Mouse (Mus musculus) retina, postnatal 1 day (tissue): ENCODE data around the gene S100a10.

Experiments used
- DNase-seq: peaks from one replicate; pipeline ENCODE4 v3.0.0-alpha.2; 2012

The S100a10 gene

DNA sequence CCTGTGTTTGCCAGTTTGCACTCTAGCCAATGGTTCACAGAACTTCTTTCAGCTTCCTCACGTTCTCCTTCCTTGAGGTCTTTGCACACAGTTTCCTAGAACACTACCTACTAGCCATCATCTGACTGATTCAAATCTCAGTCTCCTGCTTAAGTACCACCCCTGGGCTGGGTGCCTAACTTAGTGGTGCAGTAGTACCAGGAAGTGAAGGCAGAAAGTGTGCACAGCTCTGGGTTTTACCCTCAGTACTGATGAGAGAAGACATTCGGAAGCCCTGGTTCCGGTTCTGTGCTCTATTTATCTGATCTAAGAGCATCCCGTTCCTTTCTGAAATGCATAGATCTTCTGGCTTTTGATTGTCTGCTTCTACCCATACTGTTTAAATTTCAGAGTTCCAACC, 26.8 kb downstream of the S100a10 start:
- no peak for DNase-seq

DNA sequence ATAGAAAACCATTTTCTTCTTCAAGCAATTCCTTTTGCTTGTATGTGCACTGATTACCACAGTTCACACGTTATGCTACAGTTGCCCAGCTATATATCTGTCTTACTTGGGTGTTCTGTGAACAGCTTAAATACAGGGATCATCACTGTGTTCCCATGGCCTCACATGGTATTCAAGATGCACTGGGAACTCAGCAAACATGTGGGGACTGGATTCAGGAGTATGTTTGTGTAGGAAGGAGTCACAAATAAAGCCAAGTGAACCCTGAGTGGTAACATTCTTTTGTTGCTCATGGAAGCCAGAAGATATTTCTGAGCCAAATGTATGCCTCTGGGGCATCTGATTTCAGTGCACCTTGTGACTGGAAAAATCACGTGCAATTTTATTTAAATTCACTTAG, 28.2 kb downstream of the S100a10 start:
- no peak for DNase-seq

DNA sequence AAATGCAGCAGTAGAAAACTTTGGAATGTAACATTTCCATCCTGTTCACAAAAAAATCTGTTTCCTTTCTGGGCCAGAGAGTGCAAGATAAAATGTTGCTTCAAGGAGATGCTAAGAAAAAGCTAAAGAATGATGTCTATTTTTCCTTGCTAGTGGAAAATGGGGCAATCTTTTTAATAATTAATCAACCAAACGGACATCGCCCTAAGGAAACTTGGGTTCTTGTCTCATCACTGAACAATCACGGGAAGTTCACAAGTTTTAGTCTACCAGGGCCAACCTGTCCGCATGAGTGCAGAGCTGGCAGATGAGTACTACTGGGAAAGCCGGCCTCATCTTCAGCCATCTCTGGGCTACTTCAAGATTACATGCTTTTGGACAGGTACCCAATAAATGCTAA, 34.7 kb downstream of the S100a10 start:
- DNase-seq = no peak

DNA sequence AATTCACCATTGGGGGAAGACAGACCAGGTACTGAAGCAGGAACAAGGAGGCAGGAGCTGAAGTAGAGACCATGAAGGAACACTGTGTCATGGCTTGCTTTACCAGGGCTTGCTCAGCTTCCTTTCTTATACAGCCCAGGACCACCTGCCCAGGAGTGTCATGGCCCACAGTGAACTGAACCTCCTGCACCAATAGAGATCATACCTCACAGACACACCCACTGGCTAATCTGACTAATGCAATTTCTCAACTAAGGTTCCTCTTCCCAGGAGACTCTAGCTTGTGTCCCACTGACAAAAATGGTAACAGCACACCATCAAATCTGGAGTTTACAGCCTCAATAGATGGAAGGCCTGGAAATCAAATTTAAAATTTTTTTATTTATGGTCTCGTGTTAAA, 35.4 kb downstream of the S100a10 start:
- DNase-seq = no peak

DNA sequence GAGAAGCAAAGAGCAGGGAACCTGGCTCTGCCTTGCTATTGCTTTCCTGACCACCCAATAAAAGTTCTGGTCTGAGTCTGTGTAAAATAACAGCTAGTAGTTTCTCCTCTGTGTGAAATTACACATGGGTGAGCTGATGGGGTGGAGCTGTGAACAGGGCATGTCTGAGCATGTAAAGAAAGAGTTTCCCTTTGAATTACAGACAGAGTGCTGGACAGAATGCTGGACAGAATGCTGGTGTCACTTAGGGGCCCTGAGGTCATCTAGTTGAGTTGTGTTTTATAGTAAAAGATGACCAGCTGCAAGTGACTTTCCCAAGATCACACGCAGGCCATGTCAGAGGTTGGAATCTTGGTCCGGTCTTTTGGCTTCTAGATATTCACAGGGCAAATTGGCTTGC, 37.2 kb downstream of the S100a10 start:
- no peak for DNase-seq

DNA sequence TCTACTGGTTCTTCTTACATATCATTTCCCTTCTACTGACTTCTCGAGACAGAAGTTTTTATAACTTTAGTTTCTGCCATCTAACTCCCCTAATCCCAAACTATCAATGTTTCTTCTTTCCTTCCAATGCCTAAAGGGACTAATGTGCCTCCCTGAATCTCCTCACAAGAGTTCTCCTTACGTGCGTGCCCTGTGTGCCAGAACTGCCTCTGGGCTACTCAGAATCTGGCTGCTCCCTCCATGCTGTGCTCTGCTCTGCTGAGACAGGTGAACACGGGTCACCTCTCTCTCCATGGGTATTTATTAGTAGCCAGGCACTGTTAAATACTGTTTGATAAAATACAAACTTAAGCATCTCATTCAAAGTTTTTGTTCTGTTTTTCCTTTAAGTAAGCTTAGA, 38.1 kb downstream of the S100a10 start:
- no peak for DNase-seq

DNA sequence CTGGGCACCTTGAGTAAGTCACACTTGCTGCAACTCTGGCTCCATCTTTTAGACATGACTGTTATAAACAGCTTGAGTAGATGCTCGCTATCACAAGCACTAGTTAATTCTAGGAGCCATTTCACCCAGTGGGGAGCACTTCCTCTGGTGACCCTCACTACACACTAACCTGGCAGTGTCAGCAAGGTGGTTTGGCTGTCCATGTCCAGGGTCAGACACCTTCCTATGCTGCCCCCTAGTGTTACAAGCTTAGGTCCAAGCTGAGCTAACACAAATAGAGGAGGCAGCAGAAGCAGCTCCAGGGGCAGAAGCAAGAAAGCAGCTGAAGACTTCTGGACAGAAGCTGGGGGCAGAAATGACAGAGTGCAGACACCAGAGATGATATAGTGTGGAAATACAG, 38.6 kb downstream of the S100a10 start:
- DNase-seq = peak; percentile 36

DNA sequence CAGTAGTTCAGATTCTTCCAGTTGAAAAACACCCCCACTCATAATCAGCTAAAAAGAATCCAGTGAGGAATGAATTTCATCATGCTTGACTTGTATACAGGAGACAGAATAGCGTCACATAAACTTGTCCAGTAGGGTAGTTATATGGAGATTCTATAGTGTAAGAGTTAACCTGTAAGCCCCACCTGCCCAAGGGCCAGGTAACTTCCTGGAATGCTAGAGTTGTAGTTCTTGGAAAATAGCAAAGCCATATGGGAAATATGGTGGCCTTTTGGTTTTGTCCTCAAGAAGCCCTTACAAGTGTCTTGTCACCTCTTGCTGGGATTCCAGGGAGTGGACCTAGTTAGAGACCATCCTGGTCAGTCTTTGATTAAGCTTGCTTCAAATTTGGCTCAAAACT, 41.8 kb downstream of the S100a10 start:
- DNase-seq = no peak

DNA sequence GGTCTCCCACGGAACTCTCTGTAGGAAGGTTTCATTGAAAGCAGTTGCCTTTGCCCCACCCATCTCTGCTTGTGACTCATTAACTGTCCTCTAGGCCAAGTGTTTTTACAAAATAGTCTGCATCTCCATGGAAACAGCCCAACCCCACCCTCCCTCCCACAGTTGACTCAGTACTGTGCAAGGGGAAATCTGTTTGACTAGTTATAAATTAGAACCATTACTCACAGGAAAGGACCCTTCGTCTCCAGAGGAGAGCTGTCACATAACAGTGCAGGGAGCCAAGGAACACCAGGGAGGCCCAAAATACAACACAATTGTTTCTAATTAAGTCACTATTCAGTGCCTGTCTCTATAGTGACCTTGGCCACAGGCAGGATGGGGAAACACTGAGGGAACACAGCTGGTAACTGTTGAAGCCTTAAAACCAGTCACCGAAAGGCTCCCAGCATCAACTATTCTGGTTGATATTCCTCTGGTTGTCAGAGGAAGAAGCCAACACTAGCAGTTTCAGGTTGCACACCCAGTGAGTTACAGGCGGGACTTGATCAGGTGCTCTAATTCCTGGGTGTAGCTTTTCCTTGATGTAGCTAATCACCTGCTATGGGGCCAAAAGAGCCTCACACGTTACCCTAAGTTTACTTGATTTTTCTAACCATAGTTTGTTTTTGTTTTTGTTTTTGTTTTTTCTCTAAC, 42.5 kb downstream of the S100a10 start:
- peak; percentile 29 for DNase-seq

DNA sequence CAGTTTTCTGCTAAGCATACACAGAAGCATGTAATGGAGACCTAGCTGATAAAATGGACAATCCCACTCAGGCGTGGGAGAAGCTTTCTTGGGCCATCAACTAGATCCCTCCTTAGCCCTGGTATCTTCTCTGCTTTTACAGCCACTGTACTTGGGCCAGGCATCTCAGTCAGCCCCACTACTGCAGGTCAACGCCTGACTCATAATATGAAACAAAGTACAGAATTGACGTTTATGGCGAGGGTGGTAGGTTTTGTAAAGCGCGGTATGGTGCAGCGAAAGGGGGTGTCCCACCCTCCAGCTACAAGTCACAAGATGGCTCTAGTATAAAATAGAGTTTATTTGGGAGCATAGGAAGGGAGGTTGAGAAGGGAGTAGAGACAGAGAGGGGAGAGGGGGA, 43.1 kb downstream of the S100a10 start:
- no peak for DNase-seq

DNA sequence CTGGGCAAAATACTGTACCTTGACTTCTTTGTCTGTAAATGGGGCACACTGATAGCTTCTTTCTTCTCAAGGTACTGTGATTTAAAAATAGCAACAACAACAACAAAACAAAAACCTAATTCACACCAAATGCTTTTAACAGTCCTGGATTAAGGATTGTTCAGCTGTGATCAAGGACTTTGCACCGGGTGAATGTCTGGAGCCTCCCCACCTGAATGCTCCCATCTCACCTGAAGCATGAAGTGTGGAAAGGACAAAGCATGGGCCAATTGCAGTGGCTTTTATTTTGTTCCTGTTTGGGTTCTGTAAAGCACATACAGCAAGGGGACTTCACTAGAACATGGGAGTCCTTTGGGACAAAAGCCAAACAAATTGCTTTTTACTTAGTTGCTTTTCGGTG, 45.3 kb downstream of the S100a10 start:
- no peak for DNase-seq

DNA sequence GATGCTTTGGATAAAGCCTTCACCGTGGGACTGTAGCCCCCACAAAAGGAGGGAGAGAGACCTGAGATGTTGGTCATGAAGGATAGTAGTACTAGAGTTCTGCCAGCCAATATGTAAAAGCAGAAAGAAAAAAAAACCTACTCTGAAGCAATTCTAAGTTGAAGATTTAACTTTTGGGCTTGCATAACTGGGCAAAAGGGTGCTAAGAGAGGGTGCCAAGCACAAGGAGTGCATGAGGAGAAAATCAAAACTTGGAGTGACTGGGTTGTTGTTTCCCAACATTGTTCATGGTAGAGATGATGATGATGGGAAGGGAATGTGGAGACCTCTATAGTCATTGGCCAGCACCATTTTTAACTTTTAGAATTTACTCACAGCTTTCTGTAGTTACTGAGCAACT, 47.0 kb downstream of the S100a10 start:
- DNase-seq = no peak

DNA sequence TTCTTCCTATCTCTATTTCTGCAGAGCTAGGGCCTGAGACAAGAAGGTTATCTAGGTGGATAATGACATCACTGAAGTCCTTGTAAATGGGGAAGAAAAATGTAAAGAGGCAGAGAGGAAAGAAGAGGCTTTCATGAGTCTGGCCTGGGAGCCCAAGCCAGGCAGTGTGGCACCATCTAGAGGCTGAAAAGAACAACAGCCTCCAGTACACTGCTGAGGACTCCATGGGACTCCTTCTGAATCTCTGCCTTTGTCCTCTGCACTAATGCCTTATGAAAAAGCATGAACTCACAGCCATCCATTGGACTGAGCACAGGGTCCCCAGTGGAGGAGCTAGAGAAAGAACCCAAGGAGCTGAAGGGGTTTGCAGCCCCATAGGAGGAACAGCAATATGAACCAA, 54.1 kb downstream of the S100a10 start:
- DNase-seq = peak; percentile 9
